Mouse (Mus musculus): ENCODE results near the gene Txndc2. TPM values are rescaled to one million over a fixed set of nuclear protein-coding genes. Genes with fewer than 3 reads are reported as not detected.

Txndc2 gene
- total and polyA plus RNA-seq, 3 experiments, result not detected

DNA sequence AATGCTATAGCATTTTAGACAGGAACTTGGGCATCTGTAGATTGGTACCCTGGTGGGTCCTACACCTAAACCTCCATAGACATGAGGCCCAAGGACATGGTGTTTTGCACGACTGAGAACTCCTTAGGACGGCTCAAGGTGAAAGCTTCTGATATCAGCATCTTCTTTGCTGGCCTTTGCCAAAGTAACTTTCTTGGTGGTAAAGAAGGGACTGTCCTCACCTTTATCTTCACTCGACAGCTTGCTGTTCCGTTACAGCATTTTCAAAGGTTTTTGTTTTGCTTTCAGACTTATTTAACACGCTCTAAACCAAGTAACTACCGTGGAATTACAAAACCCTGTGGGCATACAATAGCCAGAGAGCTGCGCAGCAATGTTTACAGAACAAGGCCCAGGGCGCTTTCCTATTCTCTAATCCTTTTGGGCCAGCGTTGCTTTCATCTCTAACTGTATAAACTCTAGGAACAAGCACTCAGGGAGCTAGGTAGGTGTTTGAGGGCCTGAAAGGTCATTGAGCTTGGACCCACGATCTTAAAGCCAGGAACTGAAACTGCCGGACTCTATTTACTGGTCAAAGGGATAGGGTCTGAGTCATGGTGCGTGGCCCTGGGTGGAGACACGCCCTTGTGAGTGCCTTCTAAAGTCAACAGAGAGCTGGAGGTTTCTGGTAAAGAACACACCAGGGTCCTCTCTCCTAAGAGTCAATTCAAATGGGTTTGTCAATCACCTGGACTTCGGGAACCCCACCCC lies 21.5 kb upstream of the Txndc2 start (continued):
- TF ChIP-seq MYB (IDR thresholded peaks at IDR 0.05; ENCODE audit: low read depth, low read length) (peak; percentile 89), TBP (IDR thresholded peaks at IDR 0.05; ENCODE audit: low read depth, low read length) (0 out of 2 replicates have a peak, but pooled peaks have one; percentile 39), EP300 (IDR thresholded peaks at IDR 0.05; ENCODE audit: low read depth in 1 of 2, low read length in 2 of 2) (peak; percentile 97 to 98), GABPA (IDR thresholded peaks at IDR 0.05; ENCODE audit: low read depth, low read length) (no peak), POLR2AphosphoS2 (IDR thresholded peaks at IDR 0.05; ENCODE audit: low read length) (no peak), NELFE (IDR thresholded peaks at IDR 0.05; ENCODE audit: low read depth, low read length) (no peak; the same call in 1 of the 2 replicates), POLR2AphosphoS5 (IDR thresholded peaks at IDR 0.05; ENCODE audit: borderline replicate concordance, low read depth, low read length) (no peak), CTCF (IDR thresholded peaks at IDR 0.05 in 2 of 3, conservative IDR thresholded peaks at IDR 0.05 in 1 of 3; ENCODE audit: control insufficient read depth in 1 of 3, insufficient read depth in 1 of 3, low read depth in 2 of 3, low read length in 3 of 3, poor library complexity in 1 of 3, severe bottlenecking in 1 of 3) (no peak), ZKSCAN1 (IDR thresholded peaks at IDR 0.05; ENCODE audit: low read depth, low read length) (no peak), RCOR1 (IDR thresholded peaks at IDR 0.05; ENCODE audit: low read depth, low read length) (peak; percentile 40; the same call in 1 of the 2 replicates), USF2 (IDR thresholded peaks at IDR 0.05; ENCODE audit: borderline replicate concordance in 1 of 2, insufficient read depth in 1 of 2, low read depth in 1 of 2, low read length in 2 of 2) (no peak), GATA1 (IDR thresholded peaks at IDR 0.05; ENCODE audit: low read depth, low read length) (peak; percentile 94)

DNA sequence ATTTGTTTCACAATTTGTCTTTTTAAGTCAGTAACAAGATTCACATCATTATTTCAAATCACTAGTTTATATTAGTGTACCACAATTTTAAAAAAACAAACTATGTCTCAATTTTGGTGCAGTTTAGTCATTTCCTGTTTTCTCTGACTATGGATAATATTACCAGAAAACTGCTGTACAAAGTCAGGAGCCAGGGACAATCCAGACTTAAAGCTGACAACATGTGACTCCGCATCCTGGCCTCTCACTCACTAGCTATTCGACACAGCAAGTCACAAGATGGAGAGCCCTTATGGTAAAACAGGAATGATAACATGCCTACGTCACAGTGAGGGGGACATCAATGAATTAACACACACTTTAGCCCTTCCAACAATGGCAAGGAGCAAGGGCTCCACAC lies 20.7 kb upstream of the Txndc2 start:
- Histone ChIP-seq H3K4me1 (ENCODE audit: control insufficient read depth in 1 of 2, insufficient read depth in 2 of 2, low read length in 2 of 2) (peaks cover 26 to 42% of the 10 kb centered on the region in 2 experiments), H3K36me3 (ENCODE audit: control insufficient read depth in 1 of 2, insufficient read depth in 2 of 2, low read length in 2 of 2) (peaks cover 0 to 37% of the 10 kb centered on the region in 2 experiments; a peak in 2 of 4 replicates), H3K79me2 (ENCODE audit: control insufficient read depth, insufficient read depth, low read length, poor library complexity) (no peaks in the 10 kb centered on the region), H3K4me3 (ENCODE audit: control insufficient read depth in 1 of 2, insufficient read depth in 1 of 2, low read depth in 2 of 2, low read length in 2 of 2) (no peak overlapping the region), H3K9ac (ENCODE audit: control insufficient read depth, low read depth, low read length, poor library complexity, severe bottlenecking) (no peak overlapping the region), H3K9me3 (replicated peaks; ENCODE audit: insufficient read depth, low read length) (no peaks in the 10 kb centered on the region), H3K27ac (ENCODE audit: control insufficient read depth, low read depth, low read length) (peak overlapping the region; percentile 99), H3K27me3 (ENCODE audit: control insufficient read depth in 1 of 2, insufficient read depth in 2 of 2, low read length in 2 of 2) (no peaks in the 10 kb centered on the region)
- peak; percentile 36 for DNase-seq (ENCODE audit: low read depth, low spot score)
- TF ChIP-seq JUND (IDR thresholded peaks at IDR 0.05; ENCODE audit: low read depth, low read length) (no peak), ZNF384 (IDR thresholded peaks at IDR 0.05; ENCODE audit: low read depth, low read length) (no peak), CHD1 (IDR thresholded peaks at IDR 0.05; ENCODE audit: low read depth, low read length) (no peak), MYC (IDR thresholded peaks at IDR 0.05; ENCODE audit: low read depth, low read length) (no peak), ZKSCAN1 (IDR thresholded peaks at IDR 0.05; ENCODE audit: low read depth, low read length) (no peak), HCFC1 (IDR thresholded peaks at IDR 0.05; ENCODE audit: low read depth, low read length) (no peak), CHD2 (IDR thresholded peaks at IDR 0.05; ENCODE audit: low read length) (no peak), POLR2AphosphoS2 (IDR thresholded peaks at IDR 0.05; ENCODE audit: low read length) (no peak), MAX (IDR thresholded peaks at IDR 0.05; ENCODE audit: low read length) (no peak), MAFK (IDR thresholded peaks at IDR 0.05; ENCODE audit: borderline replicate concordance, low read depth, low read length) (no peak), USF1 (IDR thresholded peaks at IDR 0.05; ENCODE audit: low read depth, low read length) (no peak), BHLHE40 (IDR thresholded peaks at IDR 0.05; ENCODE audit: borderline replicate concordance, low read depth, low read length) (no peak), CTCF (IDR thresholded peaks at IDR 0.05 in 2 of 3, conservative IDR thresholded peaks at IDR 0.05 in 1 of 3; ENCODE audit: control insufficient read depth in 1 of 3, insufficient read depth in 1 of 3, low read depth in 2 of 3, low read length in 3 of 3, poor library complexity in 1 of 3, severe bottlenecking in 1 of 3) (no peak), NRF1 (IDR thresholded peaks at IDR 0.05; ENCODE audit: insufficient read depth, low read depth, low read length, poor library complexity, severe bottlenecking) (no peak), E2F4 (IDR thresholded peaks at IDR 0.05; ENCODE audit: borderline replicate concordance, low read depth, low read length) (no peak), KAT2A (conservative IDR thresholded peaks at IDR 0.05; ENCODE audit: low read depth, low read length) (no peak), ZC3H11A (IDR thresholded peaks at IDR 0.05; ENCODE audit: low read depth, low read length) (no peak)
